Mouse (Mus musculus) midbrain, postnatal 0 days (tissue): Measurements from ENCODE around the gene Dcaf11. TPM values are rescaled to one million over a fixed set of nuclear protein-coding genes. Genes with fewer than 3 reads are reported as not detected.

Source experiments
- ATAC-seq: fragments of 200-750 bp; cut with Nextera tagmentation; 2 replicates; pipeline ENCODE4 v1.8.0; 2017; ENCODE audit warnings: moderate number of reproducible peaks, mild to moderate bottlenecking, moderate TSS enrichment, moderate library complexity; ENCODE audit not compliant: low FRiP score
- DNase-seq: peaks from one replicate; pipeline ENCODE4 v3.0.0-alpha.2; 2015; ENCODE audit warnings: low spot score
- H3K27ac ChIP-seq: fragments of 300-500 bp; sonication (generic); 2 replicates; pipeline ENCODE4 v1.5.1; 2014; ENCODE audit warnings: low read depth, mild to moderate bottlenecking, low read length, mixed read lengths
- H3K27me3 ChIP-seq: fragments of 300-500 bp; sonication (generic); 2 replicates; pipeline ENCODE4 v1.6.1; 2014; ENCODE audit warnings: low read length, control low read depth, mixed read lengths; ENCODE audit not compliant: insufficient read depth
- H3K36me3 ChIP-seq: fragments of 300-500 bp; sonication (generic); 2 replicates; pipeline ENCODE4 v1.6.1; 2014; ENCODE audit warnings: low read length, control low read depth, mixed read lengths; ENCODE audit not compliant: insufficient read depth
- H3K4me1 ChIP-seq: fragments of 300-500 bp; sonication (generic); 2 replicates; pipeline ENCODE4 v1.6.1; 2014; ENCODE audit warnings: mild to moderate bottlenecking, control low read depth, antibody characterized with exemption, low read length, mixed read lengths; ENCODE audit not compliant: insufficient read depth
- H3K4me2 ChIP-seq: fragments of 300-500 bp; sonication (generic); 2 replicates; pipeline ENCODE4 v1.6.1; 2014; ENCODE audit warnings: low read depth, mild to moderate bottlenecking, low read length, mixed read lengths; ENCODE audit not compliant: poor library complexity, severe bottlenecking
- H3K4me3 ChIP-seq: fragments of 300-500 bp; sonication (generic); 2 replicates; pipeline ENCODE4 v1.5.1; 2014; ENCODE audit warnings: low read depth, mild to moderate bottlenecking, low read length, moderate library complexity
- H3K9ac ChIP-seq: fragments of 300-500 bp; sonication (generic); replicated peaks from 2 replicates; pipeline ENCODE4 v1.6.1; 2014; ENCODE audit warnings: mild to moderate bottlenecking, low read length, moderate library complexity, mixed read lengths; ENCODE audit not compliant: poor library complexity, severe bottlenecking
- H3K9me3 ChIP-seq: fragments of 300-500 bp; sonication (generic); 2 replicates; pipeline ENCODE4 v1.6.1; 2016; ENCODE audit warnings: low read length, control low read depth
- CTCF ChIP-seq: IDR thresholded peaks from 2 replicates; pipeline ENCODE4 v1.5.1; 2016; ENCODE audit warnings: antibody characterized with exemption, mild to moderate bottlenecking
- WGBS: fragments of 180-500 bp; shearing (Covaris S2); extraction: QIAGEN DNeasy Blood & Tissue Kit; methylation state at CpG from one replicate; pipeline ENCODE4 v1.1.7; 2014; 5-methylcytosine and 5-hydroxymethylcytosine counted together
- polyA plus RNA-seq: library from polyadenylated mRNA; unstranded; fragments of >200 nt; fragmentation: Nextera tagmentation; extraction: Ambion mirVana; gene quantifications from 2 replicates; pipeline ENCODE4 v1.2.1, GENCODE M21; 2015
- total RNA-seq: library from RNA; depleted of rRNA; stranded (reverse); fragments of >200 nt; gene quantifications from 2 replicates; pipeline ENCODE4 v1.2.3, GENCODE M21; 2014

Gene Dcaf11
- total and polyA plus RNA-seq, 2 experiments from 2014 or later = 98.3 to 102 TPM

DNA sequence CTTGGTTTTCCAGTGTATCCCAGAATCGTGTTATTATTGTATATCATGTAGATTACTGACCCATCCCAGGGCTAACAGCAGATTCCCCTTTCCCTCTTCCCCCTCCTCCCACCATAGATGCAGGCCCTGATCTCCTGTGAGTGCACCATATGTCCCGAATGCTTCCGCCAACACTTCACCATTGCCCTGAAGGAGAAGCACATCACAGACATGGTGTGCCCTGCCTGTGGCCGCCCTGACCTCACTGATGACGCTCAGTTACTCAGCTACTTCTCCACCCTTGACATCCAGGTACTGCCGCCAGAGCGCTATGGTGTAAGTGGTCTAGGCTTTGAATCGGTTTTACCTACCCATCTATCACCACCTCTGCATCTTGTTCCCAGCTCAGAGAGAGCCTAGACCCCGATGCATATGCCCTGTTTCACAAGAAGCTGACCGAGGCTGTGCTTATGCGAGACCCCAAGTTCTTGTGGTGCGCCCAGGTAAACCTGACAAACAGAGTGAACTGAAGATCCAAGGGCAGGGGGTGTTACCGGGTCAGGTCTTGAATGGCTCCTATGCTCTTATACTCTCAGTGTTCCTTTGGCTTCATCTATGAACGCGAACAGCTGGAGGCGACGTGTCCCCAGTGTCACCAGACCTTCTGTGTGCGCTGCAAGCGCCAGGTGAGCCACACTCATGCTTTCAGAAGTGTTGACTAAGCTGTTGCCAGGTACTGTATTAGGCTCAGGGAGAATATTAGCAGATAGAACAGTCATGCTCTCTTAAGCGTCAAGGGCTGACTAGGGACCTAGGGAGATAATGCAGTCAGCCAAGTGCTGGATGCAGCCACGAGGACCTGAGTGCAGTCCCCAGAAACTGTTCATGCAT is 39.0 kb downstream of the Dcaf11 start:
- H3K27me3 ChIP-seq = no peaks in the 10 kb centered on the region
- 94% methylated on average over 21 of the region's 21 CpGs for WGBS
- H3K4me3 ChIP-seq = no peak overlapping the region
- no peaks in the 10 kb centered on the region for H3K9me3 ChIP-seq
- H3K9ac ChIP-seq = no peak overlapping the region
- DNase-seq (no peak), ATAC-seq (no peak)
- no peak overlapping the region for H3K27ac ChIP-seq
- peaks cover 83% of the 10 kb centered on the region for H3K36me3 ChIP-seq
- no peaks in the 10 kb centered on the region for H3K4me1 ChIP-seq
- H3K4me2 ChIP-seq = no peak overlapping the region
- TF ChIP-seq CTCF = no peak

DNA sequence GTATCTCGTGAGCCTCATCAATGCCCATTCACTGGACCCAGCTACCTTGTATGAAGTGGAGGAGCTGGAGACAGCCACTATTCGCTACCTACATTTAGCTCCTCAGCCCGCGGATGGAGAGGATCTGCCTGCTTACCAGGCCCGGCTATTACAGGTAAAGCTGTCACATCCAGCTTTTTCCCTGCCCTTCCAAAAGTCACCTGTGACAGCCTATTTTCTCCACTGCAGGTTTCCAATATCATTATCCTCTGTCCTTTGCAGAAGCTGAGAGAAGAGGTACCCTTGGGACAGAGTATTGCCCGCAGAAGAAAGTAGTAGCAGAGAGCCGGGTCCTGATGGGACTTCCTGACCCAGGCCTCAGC is 43.4 kb downstream of the Dcaf11 start, which contains the start of gene Irf9:
Gene Irf9 (plus strand): TSS at position 301 of the 362 bp plus-strand sequence.
- ATAC-seq (no peak), DNase-seq (no peak)
- Histone ChIP-seq H3K4me1 (no peaks in the 10 kb centered on the region), H3K4me2 (peak within 1 kb of the TSS; percentile 52), H3K9ac (peak within 1 kb of the TSS; percentile 51; the same call in 1 of the 2 replicates), H3K36me3 (peaks cover 73% of the 10 kb centered on the region), H3K9me3 (no peaks in the 10 kb centered on the region), H3K27me3 (no peaks in the 10 kb centered on the region), H3K4me3 (peak within 1 kb of the TSS; percentile 29), H3K27ac (peak within 1 kb of the TSS; percentile 68)
- whole genome bisulfite sequencing = 88% methylated on average over 7 of the region's 7 CpGs
- no peak for TF ChIP-seq CTCF

DNA sequence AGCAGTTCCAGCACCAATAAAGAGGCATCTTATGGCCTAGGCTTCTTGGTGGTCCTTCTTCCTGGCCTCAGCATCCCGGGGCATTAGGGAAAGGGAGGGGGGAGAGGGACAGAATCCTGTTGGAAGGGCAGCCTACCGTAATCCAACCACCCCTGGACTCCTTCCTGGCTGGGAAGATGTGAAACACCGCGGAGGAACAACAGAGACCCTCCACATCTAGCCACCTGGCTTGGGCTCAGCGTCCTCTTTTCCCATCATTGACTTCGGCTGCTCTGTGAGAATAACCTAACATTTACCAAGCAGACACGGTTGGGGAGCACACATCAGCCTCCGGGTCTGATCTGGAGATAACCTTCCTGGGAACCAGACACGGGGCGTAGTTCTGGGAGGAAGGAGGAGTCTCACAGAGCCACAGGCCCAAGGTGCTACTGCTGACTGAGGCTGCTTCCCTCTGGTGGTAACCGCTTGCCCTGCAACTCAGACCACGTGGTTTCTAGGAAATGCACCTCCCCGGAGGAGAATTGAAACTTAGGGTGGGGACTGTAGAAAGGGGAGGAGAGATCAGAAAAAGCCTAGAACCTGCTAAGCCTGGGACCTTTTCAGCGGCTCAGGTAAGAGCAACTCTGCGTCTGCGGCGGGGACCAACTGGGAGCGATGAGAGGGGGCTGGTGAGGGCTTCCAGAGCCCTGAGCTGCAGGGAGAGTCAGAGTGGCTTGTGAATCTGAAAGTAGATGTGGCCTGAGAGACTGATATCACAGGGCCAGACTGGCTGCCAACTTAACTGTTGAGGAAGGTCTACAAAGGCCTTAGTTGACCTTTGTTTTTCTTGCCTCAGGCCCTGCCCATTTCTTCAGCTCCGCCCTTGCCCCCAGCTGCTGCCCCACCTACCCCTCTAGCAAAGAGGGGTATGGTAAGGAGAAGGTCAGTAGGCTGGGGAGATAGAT is 44.1 kb downstream of the Dcaf11 start:
- ATAC-seq (peak; percentile 90), DNase-seq (peak; percentile 91)
- 18% methylated on average over 19 of the region's 19 CpGs for WGBS
- Histone ChIP-seq H3K9me3 (no peaks in the 10 kb centered on the region), H3K27me3 (no peaks in the 10 kb centered on the region), H3K4me1 (no peaks in the 10 kb centered on the region), H3K9ac (peak overlapping the region; percentile 51; the same call in 1 of the 2 replicates), H3K4me3 (peak overlapping the region; percentile 29), H3K36me3 (peaks cover 73% of the 10 kb centered on the region), H3K4me2 (peak overlapping the region; percentile 52), H3K27ac (peak overlapping the region; percentile 68)
- TF ChIP-seq CTCF = peak; percentile 95

DNA sequence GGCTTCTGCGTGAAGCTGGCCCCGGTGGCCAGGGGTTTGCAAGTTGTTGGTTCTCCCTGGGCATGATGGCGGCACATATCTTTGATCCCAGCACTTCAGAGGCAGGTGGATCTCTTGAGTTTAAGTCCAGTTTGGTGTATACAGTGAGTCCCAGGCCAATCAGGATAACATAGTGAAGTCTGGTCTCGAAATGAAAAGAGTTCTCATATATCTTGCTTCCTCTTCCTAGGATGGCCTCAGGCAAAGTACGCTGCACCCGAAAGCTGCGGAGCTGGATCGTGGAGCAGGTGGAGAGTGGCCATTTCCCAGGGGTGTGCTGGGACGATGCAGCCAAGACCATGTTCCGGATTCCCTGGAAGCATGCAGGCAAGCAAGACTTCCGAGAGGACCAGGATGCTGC is 45.0 kb downstream of the Dcaf11 start:
- Histone ChIP-seq H3K4me1 (no peaks in the 10 kb centered on the region), H3K4me3 (no peak overlapping the region), H3K27me3 (no peaks in the 10 kb centered on the region), H3K9ac (no peak overlapping the region), H3K9me3 (no peaks in the 10 kb centered on the region), H3K27ac (peak overlapping the region; percentile 68; the same call in 1 of the 2 replicates), H3K36me3 (peaks cover 71% of the 10 kb centered on the region), H3K4me2 (no peak overlapping the region)
- ATAC-seq (no peak), DNase-seq (no peak)
- no peak for TF ChIP-seq CTCF
- WGBS = 86% methylated on average over 11 of the region's 11 CpGs

DNA sequence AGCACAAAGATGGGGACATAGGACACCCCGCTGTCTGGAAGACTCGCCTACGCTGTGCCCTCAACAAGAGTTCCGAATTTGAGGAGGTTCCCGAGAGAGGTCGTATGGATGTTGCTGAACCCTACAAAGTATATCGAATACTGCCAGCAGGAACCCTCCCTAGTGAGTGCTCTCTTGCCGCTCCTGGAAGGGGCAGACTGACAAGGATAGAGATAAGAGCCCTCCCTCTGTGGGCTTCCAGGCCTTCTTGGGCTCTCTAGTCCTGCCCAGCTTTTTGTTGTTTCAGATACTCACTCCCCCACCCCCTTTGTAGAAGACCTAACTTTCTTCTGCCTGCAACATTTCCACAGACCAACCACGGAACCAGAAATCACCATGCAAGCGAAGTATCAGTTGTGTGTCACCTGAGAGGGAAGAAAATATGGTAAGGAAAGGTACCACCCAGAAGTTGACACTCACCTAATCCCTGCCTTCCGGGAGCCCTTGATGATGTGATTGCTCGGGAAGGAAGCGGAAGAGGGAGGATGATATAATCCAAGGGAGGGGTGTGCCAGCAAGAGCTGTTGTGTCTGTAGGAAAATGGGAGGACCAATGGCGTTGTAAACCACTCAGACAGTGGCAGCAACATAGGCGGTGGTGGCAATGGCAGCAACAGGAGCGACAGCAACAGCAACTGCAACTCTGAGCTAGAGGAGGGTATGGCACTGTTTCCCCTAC is 46.1 kb downstream of the Dcaf11 start:
- no peak for TF ChIP-seq CTCF
- no peak for DNase-seq
- 95% methylated on average over 16 of the region's 16 CpGs for WGBS
- Histone ChIP-seq H3K4me1 (no peaks in the 10 kb centered on the region), H3K36me3 (peaks cover 64% of the 10 kb centered on the region), H3K27me3 (no peaks in the 10 kb centered on the region), H3K4me3 (no peak overlapping the region), H3K4me2 (no peak overlapping the region), H3K9me3 (no peaks in the 10 kb centered on the region), H3K27ac (no peak overlapping the region), H3K9ac (no peak overlapping the region)
- ATAC-seq = no peak
